Mouse (Mus musculus): Measurements from ENCODE around the gene Apela. TPM values are rescaled to one million over a fixed set of nuclear protein-coding genes. Genes with fewer than 3 reads are reported as not detected.

Apela gene
- polyA plus RNA-seq, 1 experiment from 2014 or later: 10.8 TPM

- no peaks in the 10 kb centered on the region for H3K36me3 ChIP-seq
- peaks cover 5% of the 10 kb centered on the region; the same call in 1 of the 2 replicates for H3K4me1 ChIP-seq
- WGBS: 18% methylated on average over 5 of the region's 5 CpGs
- no peak for ATAC-seq (ENCODE audit: insufficient number of reproducible peaks, low FRiP score, low TSS enrichment, low read depth)
- H3K27ac ChIP-seq: no peak overlapping the region
- no peaks in the 10 kb centered on the region for H3K9me3 ChIP-seq
- no peak overlapping the region for H3K9ac ChIP-seq
- no peaks in the 10 kb centered on the region for H3K27me3 ChIP-seq
- no peak overlapping the region for H3K4me2 ChIP-seq
- H3K4me3 ChIP-seq: no peak overlapping the region
These were observed 16.8 kb upstream of the Apela start for GRCm38 (mm10) chr8:65053968-65054367.

GRCm38 (mm10) chr8:65053554-65053953 is 16.4 kb upstream of the Apela start:
- no peaks in the 10 kb centered on the region for H3K36me3 ChIP-seq
- no peak overlapping the region for H3K4me3 ChIP-seq
- 62% methylated on average over 3 of the region's 3 CpGs for WGBS
- no peak overlapping the region for H3K27ac ChIP-seq
- peaks cover 5% of the 10 kb centered on the region; the same call in 1 of the 2 replicates for H3K4me1 ChIP-seq
- no peaks in the 10 kb centered on the region for H3K9me3 ChIP-seq
- no peak overlapping the region for H3K9ac ChIP-seq
- no peak for ATAC-seq (ENCODE audit: insufficient number of reproducible peaks, low FRiP score, low TSS enrichment, low read depth)
- no peak overlapping the region for H3K4me2 ChIP-seq
- no peaks in the 10 kb centered on the region for H3K27me3 ChIP-seq

- Histone ChIP-seq H3K4me3 (no peak overlapping the region), H3K4me2 (no peak overlapping the region), H3K27me3 (no peaks in the 10 kb centered on the region), H3K9ac (no peak overlapping the region), H3K36me3 (no peaks in the 10 kb centered on the region), H3K9me3 (no peaks in the 10 kb centered on the region), H3K27ac (no peak overlapping the region), H3K4me1 (no peaks in the 10 kb centered on the region)
- WGBS: 91% methylated on average over 4 of the region's 4 CpGs
- no peak for ATAC-seq (ENCODE audit: insufficient number of reproducible peaks, low FRiP score, low TSS enrichment, low read depth)
These were observed 10.7 kb upstream of the Apela start for GRCm38 (mm10) chr8:65047801-65048200.

GRCm38 (mm10) chr8:65047193-65047592 is 10.1 kb upstream of the Apela start:
- Histone ChIP-seq H3K27me3 (no peaks in the 10 kb centered on the region), H3K36me3 (no peaks in the 10 kb centered on the region), H3K4me3 (no peak overlapping the region), H3K4me1 (no peaks in the 10 kb centered on the region), H3K9ac (no peak overlapping the region), H3K4me2 (no peak overlapping the region), H3K27ac (no peak overlapping the region), H3K9me3 (no peaks in the 10 kb centered on the region)
- ATAC-seq (ENCODE audit: insufficient number of reproducible peaks, low FRiP score, low TSS enrichment, low read depth): no peak
- 86% methylated on average over 4 of the region's 4 CpGs for WGBS

GRCm38 (mm10) chr8:65046565-65046964 is 9.4 kb upstream of the Apela start:
- 59% methylated on average over 5 of the region's 5 CpGs for WGBS
- Histone ChIP-seq H3K4me3 (no peak overlapping the region), H3K9me3 (no peaks in the 10 kb centered on the region), H3K9ac (no peak overlapping the region), H3K4me2 (no peak overlapping the region), H3K27me3 (no peaks in the 10 kb centered on the region), H3K4me1 (no peaks in the 10 kb centered on the region), H3K36me3 (no peaks in the 10 kb centered on the region), H3K27ac (no peak overlapping the region)
- ATAC-seq (ENCODE audit: insufficient number of reproducible peaks, low FRiP score, low TSS enrichment, low read depth): no peak

GRCm38 (mm10) chr8:65034136-65034535 is 3.0 kb downstream of the Apela start:
- H3K4me3 ChIP-seq: no peak overlapping the region
- no peak overlapping the region for H3K27ac ChIP-seq
- H3K36me3 ChIP-seq: no peaks in the 10 kb centered on the region
- 36% methylated on average over 2 of the region's 2 CpGs for WGBS
- peaks cover 15% of the 10 kb centered on the region for H3K4me1 ChIP-seq
- no peak overlapping the region for H3K9ac ChIP-seq
- H3K4me2 ChIP-seq: no peak overlapping the region
- no peak for ATAC-seq (ENCODE audit: insufficient number of reproducible peaks, low FRiP score, low TSS enrichment, low read depth)
- no peaks in the 10 kb centered on the region for H3K27me3 ChIP-seq
- no peaks in the 10 kb centered on the region for H3K9me3 ChIP-seq

- Histone ChIP-seq H3K9me3 (no peaks in the 10 kb centered on the region), H3K27ac (no peak overlapping the region), H3K4me2 (no peak overlapping the region), H3K27me3 (no peaks in the 10 kb centered on the region), H3K9ac (no peak overlapping the region), H3K36me3 (no peaks in the 10 kb centered on the region), H3K4me3 (no peak overlapping the region), H3K4me1 (peaks cover 15% of the 10 kb centered on the region)
- ATAC-seq (ENCODE audit: insufficient number of reproducible peaks, low FRiP score, low TSS enrichment, low read depth): no peak
- 85% methylated on average over 13 of the region's 13 CpGs for WGBS
These were observed 4.1 kb downstream of the Apela start for GRCm38 (mm10) chr8:65033056-65033455.

- no peak for ATAC-seq (ENCODE audit: insufficient number of reproducible peaks, low FRiP score, low TSS enrichment, low read depth)
- Histone ChIP-seq H3K9me3 (no peaks in the 10 kb centered on the region), H3K4me2 (no peak overlapping the region), H3K27me3 (no peaks in the 10 kb centered on the region), H3K9ac (no peak overlapping the region), H3K27ac (no peak overlapping the region), H3K4me3 (no peak overlapping the region), H3K36me3 (no peaks in the 10 kb centered on the region), H3K4me1 (peaks cover 8% of the 10 kb centered on the region; the same call in 1 of the 2 replicates)
- 100% methylated on average over 1 of the region's 1 CpGs for WGBS
These were observed 5.0 kb downstream of the Apela start for GRCm38 (mm10) chr8:65032107-65032506.

- no peaks in the 10 kb centered on the region for H3K27me3 ChIP-seq
- H3K4me2 ChIP-seq: no peak overlapping the region
- WGBS: 44% methylated on average over 4 of the region's 4 CpGs
- H3K36me3 ChIP-seq: no peaks in the 10 kb centered on the region
- H3K9ac ChIP-seq: no peak overlapping the region
- no peak for ATAC-seq (ENCODE audit: insufficient number of reproducible peaks, low FRiP score, low TSS enrichment, low read depth)
- no peak overlapping the region for H3K4me3 ChIP-seq
- H3K9me3 ChIP-seq: no peaks in the 10 kb centered on the region
- H3K4me1 ChIP-seq: peaks cover 5% of the 10 kb centered on the region; the same call in 1 of the 2 replicates
- no peak overlapping the region for H3K27ac ChIP-seq
These were observed 6.2 kb downstream of the Apela start for GRCm38 (mm10) chr8:65030735-65031485.

GRCm38 (mm10) chr8:65029776-65030175 is 7.4 kb downstream of the Apela start:
- 49% methylated on average over 4 of the region's 4 CpGs for WGBS
- Histone ChIP-seq H3K9ac (no peak overlapping the region), H3K4me2 (no peak overlapping the region), H3K4me1 (0 out of 2 replicates have a peak, but pooled peaks cover 3% of the 10 kb centered on the region), H3K36me3 (no peaks in the 10 kb centered on the region), H3K9me3 (no peaks in the 10 kb centered on the region), H3K27me3 (no peaks in the 10 kb centered on the region), H3K27ac (no peak overlapping the region), H3K4me3 (no peak overlapping the region)
- no peak for ATAC-seq (ENCODE audit: insufficient number of reproducible peaks, low FRiP score, low TSS enrichment, low read depth)

GRCm38 (mm10) chr8:65028959-65029686 is 8.0 kb downstream of the Apela start:
- no peak overlapping the region for H3K9ac ChIP-seq
- H3K36me3 ChIP-seq: no peaks in the 10 kb centered on the region
- WGBS: 64% methylated on average over 12 of the region's 12 CpGs
- no peaks in the 10 kb centered on the region for H3K27me3 ChIP-seq
- H3K4me3 ChIP-seq: no peak overlapping the region
- no peak overlapping the region for H3K4me2 ChIP-seq
- H3K4me1 ChIP-seq: 0 out of 2 replicates have a peak, but pooled peaks cover 3% of the 10 kb centered on the region
- ATAC-seq (ENCODE audit: insufficient number of reproducible peaks, low FRiP score, low TSS enrichment, low read depth): no peak
- no peak overlapping the region for H3K27ac ChIP-seq
- no peaks in the 10 kb centered on the region for H3K9me3 ChIP-seq

GRCm38 (mm10) chr8:65022485-65022884 is 14.7 kb downstream of the Apela start:
- Histone ChIP-seq H3K27me3 (no peaks in the 10 kb centered on the region), H3K9me3 (no peaks in the 10 kb centered on the region), H3K27ac (no peak overlapping the region), H3K36me3 (no peaks in the 10 kb centered on the region), H3K9ac (no peak overlapping the region), H3K4me1 (no peaks in the 10 kb centered on the region), H3K4me2 (no peak overlapping the region), H3K4me3 (no peak overlapping the region)
- WGBS: 45% methylated on average over 8 of the region's 8 CpGs
- no peak for ATAC-seq (ENCODE audit: insufficient number of reproducible peaks, low FRiP score, low TSS enrichment, low read depth)

Data from limb, embryonic 15.5 days (tissue).